Mouse (Mus musculus) inflammation-experienced regulatory T-cells, adult 16 weeks (primary cell): ENCODE results near the gene Olfr1201. TPM values are rescaled to one million over a fixed set of nuclear protein-coding genes. Genes with fewer than 3 reads are reported as not detected.

Experiments
- polyA plus RNA-seq: library from polyadenylated mRNA; unstranded; fragments of 100-300 nt; shearing (Covaris generic); gene quantifications from one replicate; pipeline ENCODE4 v1.2.1, GENCODE M21; 2017

Olfr1201 gene
- not detected for polyA plus RNA-seq

DNA sequence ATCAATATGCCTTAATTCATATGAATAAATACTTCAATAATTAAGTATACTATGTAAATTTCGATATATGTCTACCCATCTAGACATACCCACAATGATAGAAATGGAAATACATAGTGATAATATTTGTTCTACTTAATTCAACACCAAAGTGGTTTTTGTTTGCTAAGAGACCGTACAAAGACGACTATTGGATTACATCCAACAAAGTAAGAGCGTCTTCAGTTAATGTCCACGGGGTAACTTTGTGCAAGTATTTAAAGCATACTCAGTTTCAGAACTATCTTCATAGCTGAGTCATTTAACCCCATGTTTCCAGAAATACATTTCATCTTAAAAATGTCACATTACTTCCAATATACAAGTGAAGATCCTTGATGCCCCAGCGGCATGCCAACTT, at the start of gene Olfr1201:
TSS of gene Olfr1201 (plus strand) at position 301 of the 400 bp plus-strand sequence.

DNA sequence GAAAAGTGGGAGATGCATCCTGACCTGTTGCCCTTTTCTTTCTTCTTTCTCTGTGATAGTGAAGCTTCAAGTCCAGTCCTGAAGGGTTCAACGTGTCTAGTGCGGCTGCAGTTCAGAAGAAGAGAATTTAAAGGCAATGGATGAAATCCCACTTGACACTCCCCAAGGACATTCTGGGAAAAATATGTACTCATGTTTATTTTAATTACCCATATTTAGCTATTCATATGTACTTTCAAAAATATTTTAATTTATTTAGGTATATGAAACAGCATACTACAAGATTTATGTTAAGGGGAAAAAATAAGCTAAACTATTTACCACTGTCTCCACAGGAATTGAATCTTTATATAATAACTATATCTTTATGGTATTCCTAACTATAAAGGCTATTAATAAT, 41.6 kb upstream of the Olfr1201 start, which contains the start of gene Olfr1198:
TSS of gene Olfr1198 (minus strand) at position 101 of the 400 bp plus-strand sequence.

DNA sequence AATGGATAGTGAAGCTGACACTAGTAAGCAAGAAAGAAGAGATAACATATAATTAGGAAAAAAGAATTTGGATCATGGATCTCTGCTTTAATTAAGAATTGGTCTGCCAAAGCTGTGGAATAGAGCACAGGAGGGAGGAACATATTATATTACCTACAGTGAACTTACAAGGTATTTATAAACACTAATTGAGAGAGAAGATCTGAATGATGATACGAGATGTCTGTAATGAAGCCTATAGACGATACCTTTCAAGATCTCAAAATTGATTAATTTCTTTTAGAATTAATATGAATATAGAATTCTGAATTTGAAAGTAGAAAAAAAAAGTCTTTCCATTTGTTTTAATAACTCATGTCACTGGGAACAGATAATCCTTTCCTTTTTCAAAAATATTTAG, 32.5 kb upstream of the Olfr1201 start, which contains the start of gene Olfr1199:
TSS of gene Olfr1199 (minus strand) at position 101 of the 400 bp plus-strand sequence.

DNA sequence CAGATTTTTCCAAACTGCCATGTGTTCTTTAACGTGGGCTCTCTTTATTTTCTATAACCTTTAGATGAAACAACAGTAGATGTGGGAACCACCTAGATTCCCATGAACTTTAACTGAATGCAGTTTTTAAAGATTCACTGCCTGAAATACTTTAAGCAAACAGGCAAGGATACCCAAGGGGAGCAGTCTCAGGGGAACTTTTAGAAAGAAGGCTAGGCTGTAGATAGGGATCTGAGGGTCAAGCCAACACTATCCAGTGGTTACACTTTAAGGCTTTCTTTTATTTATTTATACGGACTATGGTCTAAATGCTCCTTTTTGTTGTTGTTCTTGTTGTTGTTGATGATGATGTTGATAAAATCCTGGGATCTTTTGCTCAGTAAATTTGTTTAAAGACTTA, 22.4 kb upstream of the Olfr1201 start, which contains the start of gene Olfr1200:
TSS of gene Olfr1200 (minus strand) at position 101 of the 400 bp plus-strand sequence.

DNA sequence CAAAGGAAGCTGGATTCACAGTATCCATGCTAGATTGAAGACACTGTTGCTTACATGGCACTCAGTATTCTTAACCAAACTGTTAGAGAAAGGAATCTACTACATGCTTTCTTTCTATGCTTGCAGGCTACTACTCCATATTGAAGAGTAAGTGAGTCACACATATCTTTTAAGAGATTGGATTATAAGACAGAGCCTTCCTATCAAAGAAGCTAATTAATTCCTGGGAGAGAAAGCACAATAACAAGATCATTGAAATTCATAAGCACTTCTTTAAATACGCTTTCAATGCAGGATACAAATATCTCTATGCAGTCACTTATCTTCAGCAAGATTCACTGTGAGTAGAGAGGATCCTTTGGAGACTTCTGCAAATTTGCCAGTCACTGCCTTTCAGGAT, 21.4 kb downstream of the Olfr1201 start, which contains the start of gene Olfr1202:
TSS of gene Olfr1202 (plus strand) at position 301 of the 400 bp plus-strand sequence.

DNA sequence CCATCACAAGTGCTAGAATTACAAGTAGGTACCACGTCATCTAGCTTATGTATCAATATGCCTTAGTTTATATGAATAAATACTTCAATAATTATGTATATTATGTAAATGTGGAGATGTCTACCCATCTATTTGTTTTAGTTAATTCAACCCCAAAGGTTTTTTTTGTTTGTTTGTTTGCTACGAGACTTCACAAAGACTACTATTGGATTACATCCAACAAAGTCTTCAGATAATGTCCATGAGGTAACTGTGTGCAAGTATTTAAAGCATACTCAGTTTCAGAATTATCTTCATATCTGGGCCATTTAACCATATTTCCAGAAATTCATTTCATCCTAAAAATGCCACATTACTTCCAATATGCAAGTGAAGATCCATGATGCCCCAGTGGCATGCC, 36.6 kb downstream of the Olfr1201 start, which contains the start of gene Olfr1205:
TSS of gene Olfr1205 (plus strand) at position 301 of the 400 bp plus-strand sequence.

Other genes with a start within 250 kb of the Olfr1201 start
- not detected for gene Olfr1188, start 236.1 kb upstream of the Olfr1201 start, polyA plus RNA-seq
- gene Olfr1189, start 206.6 kb upstream of the Olfr1201 start, polyA plus RNA-seq, result not detected
- gene Olfr1191-ps1, start 152.5 kb upstream of the Olfr1201 start, polyA plus RNA-seq, result not detected
- not detected for gene Olfr1192-ps1, start 144.5 kb upstream of the Olfr1201 start, polyA plus RNA-seq
- gene Olfr1193, start 117.4 kb upstream of the Olfr1201 start, polyA plus RNA-seq, result not detected
- 0.11 TPM for gene Olfr1195, start 103.8 kb upstream of the Olfr1201 start, polyA plus RNA-seq
- gene Olfr1196, start 88.4 kb upstream of the Olfr1201 start, polyA plus RNA-seq, result not detected
- gene Olfr1197, start 60.7 kb upstream of the Olfr1201 start, polyA plus RNA-seq, result not detected
- not detected for gene Olfr1198, start 41.7 kb upstream of the Olfr1201 start, polyA plus RNA-seq
- not detected for gene Olfr1199, start 32.6 kb upstream of the Olfr1201 start, polyA plus RNA-seq
- not detected for gene Olfr1200, start 22.5 kb upstream of the Olfr1201 start, polyA plus RNA-seq
- not detected for gene Olfr1202, start 21.5 kb downstream of the Olfr1201 start, polyA plus RNA-seq
- not detected for gene Olfr1205, start 36.7 kb downstream of the Olfr1201 start, polyA plus RNA-seq
- not detected for gene Olfr1204, start 56.3 kb downstream of the Olfr1201 start, polyA plus RNA-seq
- not detected for gene Olfr1206, start 70.2 kb downstream of the Olfr1201 start, polyA plus RNA-seq
- not detected for gene Olfr1208, start 109.3 kb downstream of the Olfr1201 start, polyA plus RNA-seq
- gene Olfr1209, start 122.1 kb downstream of the Olfr1201 start, polyA plus RNA-seq, result not detected
- not detected for gene Olfr1211, start 145.1 kb downstream of the Olfr1201 start, polyA plus RNA-seq
- gene Olfr1212, start 160.9 kb downstream of the Olfr1201 start, polyA plus RNA-seq, result not detected
- gene Gm13762, start 187.2 kb downstream of the Olfr1201 start, polyA plus RNA-seq, result not detected
- not detected for gene Olfr1214, start 199.6 kb downstream of the Olfr1201 start, polyA plus RNA-seq
- gene Olfr1215, start 213.9 kb downstream of the Olfr1201 start, polyA plus RNA-seq, result not detected
- not detected for gene Olfr1216, start 225.3 kb downstream of the Olfr1201 start, polyA plus RNA-seq
- not detected for gene Olfr1217, start 239.0 kb downstream of the Olfr1201 start, polyA plus RNA-seq